Mouse (Mus musculus): ENCODE data around the gene Speer4d.
"Not testable (repeated sequence)": the region's sequence is repeated elsewhere in the genome, so short reads cannot be mapped to it uniquely, and the experiment has no call there.

Speer4d gene

GRCm38 (mm10) chr5:15618764-15619163, at the start of gene Speer4d:
Speer4d (plus strand) TSS chr5:15619064.
- DNase-seq (ENCODE audit: extremely low spot score), result not testable (repeated sequence)

- not testable (repeated sequence) for DNase-seq (ENCODE audit: extremely low spot score)
Measured at GRCm38 (mm10) chr5:15573735-15574134, 45.1 kb upstream of the Speer4d start.

GRCm38 (mm10) chr5:15577033-15577432, 41.8 kb upstream of the Speer4d start, which contains the start of gene Gm21083:
Gm21083 (plus strand) TSS chr5:15577333.
- not testable (repeated sequence) for DNase-seq (ENCODE audit: extremely low spot score)

GRCm38 (mm10) chr5:15586351-15586750, 32.5 kb upstream of the Speer4d start:
- not testable (repeated sequence) for DNase-seq (ENCODE audit: extremely low spot score)

GRCm38 (mm10) chr5:15588291-15588690, 30.6 kb upstream of the Speer4d start:
- not testable (repeated sequence) for DNase-seq (ENCODE audit: extremely low spot score)

GRCm38 (mm10) chr5:15590635-15591034, 28.2 kb upstream of the Speer4d start:
- not testable (repeated sequence) for DNase-seq (ENCODE audit: extremely low spot score)

- DNase-seq (ENCODE audit: extremely low spot score), result not testable (repeated sequence)
Measured at GRCm38 (mm10) chr5:15591577-15591976, 27.3 kb upstream of the Speer4d start.

- not testable (repeated sequence) for DNase-seq (ENCODE audit: extremely low spot score)
Measured at GRCm38 (mm10) chr5:15598831-15599230, 20.0 kb upstream of the Speer4d start.

- DNase-seq (ENCODE audit: extremely low spot score), result not testable (repeated sequence)
Measured at GRCm38 (mm10) chr5:15600342-15600741, 18.5 kb upstream of the Speer4d start.

GRCm38 (mm10) chr5:15601481-15601880, 17.4 kb upstream of the Speer4d start:
- DNase-seq (ENCODE audit: extremely low spot score), result not testable (repeated sequence)

- not testable (repeated sequence) for DNase-seq (ENCODE audit: extremely low spot score)
Measured at GRCm38 (mm10) chr5:15601960-15602359, 16.9 kb upstream of the Speer4d start.

GRCm38 (mm10) chr5:15602424-15602947, 16.4 kb upstream of the Speer4d start:
- DNase-seq (ENCODE audit: extremely low spot score), result not testable (repeated sequence)

GRCm38 (mm10) chr5:15603008-15603407, 15.9 kb upstream of the Speer4d start:
- DNase-seq (ENCODE audit: extremely low spot score), result not testable (repeated sequence)

GRCm38 (mm10) chr5:15603585-15603984, 15.3 kb upstream of the Speer4d start:
- not testable (repeated sequence) for DNase-seq (ENCODE audit: extremely low spot score)

- not testable (repeated sequence) for DNase-seq (ENCODE audit: extremely low spot score)
Measured at GRCm38 (mm10) chr5:15606677-15607076, 12.2 kb upstream of the Speer4d start.

GRCm38 (mm10) chr5:15610695-15611094, 8.2 kb upstream of the Speer4d start:
- not testable (repeated sequence) for DNase-seq (ENCODE audit: extremely low spot score)

GRCm38 (mm10) chr5:15616195-15616594, 2.7 kb upstream of the Speer4d start:
- not testable (repeated sequence) for DNase-seq (ENCODE audit: extremely low spot score)

GRCm38 (mm10) chr5:15628136-15628535, 9.3 kb downstream of the Speer4d start:
- DNase-seq (ENCODE audit: extremely low spot score), result not testable (repeated sequence)

- not testable (repeated sequence) for DNase-seq (ENCODE audit: extremely low spot score)
Measured at GRCm38 (mm10) chr5:15630068-15630467, 11.2 kb downstream of the Speer4d start.

GRCm38 (mm10) chr5:15637637-15638036, 18.8 kb downstream of the Speer4d start:
- DNase-seq (ENCODE audit: extremely low spot score), result not testable (repeated sequence)

- not testable (repeated sequence) for DNase-seq (ENCODE audit: extremely low spot score)
Measured at GRCm38 (mm10) chr5:15645707-15646106, 26.8 kb downstream of the Speer4d start.

GRCm38 (mm10) chr5:15652334-15652733, 33.5 kb downstream of the Speer4d start:
- not testable (repeated sequence) for DNase-seq (ENCODE audit: extremely low spot score)

- DNase-seq (ENCODE audit: extremely low spot score), result not testable (repeated sequence)
Measured at GRCm38 (mm10) chr5:15656959-15657358, 38.1 kb downstream of the Speer4d start, which contains the start of gene 4930572O03Rik. 4930572O03Rik (minus strand) TSS chr5:15657059.
